Mouse (Mus musculus) fibroblast of lung, adult 2 months (primary cell): ENCODE results near the gene Zbtb8a.
A peak's percentile ranks its signal among the peaks of the same experiment; 100 is the strongest.
"Not testable (repeated sequence)": the region's sequence is repeated elsewhere in the genome, so short reads cannot be mapped to it uniquely, and the experiment has no call there.

Source experiments
- DNase-seq: peaks from one replicate; pipeline ENCODE4 v3.0.0-alpha.2; 2011; ENCODE audit warnings: low read depth

Zbtb8a gene

DNA sequence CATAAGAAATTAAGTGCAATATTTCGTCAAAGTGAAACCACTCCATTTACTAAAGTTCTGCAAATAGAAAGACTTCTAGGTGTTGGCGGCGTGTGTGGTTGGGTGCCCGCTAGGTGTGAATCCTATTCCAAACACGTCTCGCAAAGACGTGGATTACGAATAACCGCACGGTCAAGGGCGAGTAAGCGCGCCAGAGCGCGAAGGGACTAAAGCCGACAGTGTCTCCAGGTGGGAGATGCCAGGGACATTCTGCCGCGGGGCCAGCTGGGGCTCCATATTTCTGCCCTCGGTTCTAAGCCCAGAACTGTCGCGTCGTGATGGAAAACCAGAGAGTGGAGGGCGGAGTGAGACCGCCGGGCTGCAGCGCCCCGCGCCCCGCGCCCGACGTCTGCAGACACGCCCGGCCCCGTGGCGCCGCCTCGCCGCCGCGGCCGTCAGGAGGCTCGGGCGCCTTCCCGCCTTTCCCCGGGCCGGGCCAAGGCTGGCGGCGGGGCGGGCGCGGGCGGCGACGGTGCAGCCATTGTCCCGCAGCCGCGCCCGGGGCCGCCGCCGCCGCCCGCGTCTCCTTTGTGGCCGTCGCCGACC lies 863 bp downstream of the Zbtb8a start:
- DNase-seq: no peak

DNA sequence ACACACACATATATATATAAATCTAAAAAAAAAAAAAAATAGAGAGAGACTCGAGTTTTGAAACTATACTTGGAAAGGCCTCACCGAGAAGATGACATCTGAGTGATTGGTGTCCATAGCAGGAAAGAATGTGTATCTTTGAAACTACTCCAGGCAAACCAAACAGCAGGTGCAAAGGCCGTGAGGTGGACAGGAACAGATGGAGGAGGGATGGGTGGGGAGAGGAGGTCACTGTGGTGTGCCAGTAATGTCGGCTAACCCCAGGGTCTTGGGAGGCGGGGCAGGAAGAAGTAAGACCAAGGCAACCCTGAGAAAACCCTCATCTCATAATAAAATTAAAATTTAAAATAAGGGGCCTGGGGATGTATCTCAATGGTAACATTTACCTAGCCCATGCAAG lies 2.1 kb downstream of the Zbtb8a start:
- no peak for DNase-seq

- DNase-seq: no peak
These were observed 2.9 kb downstream of the Zbtb8a start for GRCm38 (mm10) chr4:129375000-129375399.

DNA sequence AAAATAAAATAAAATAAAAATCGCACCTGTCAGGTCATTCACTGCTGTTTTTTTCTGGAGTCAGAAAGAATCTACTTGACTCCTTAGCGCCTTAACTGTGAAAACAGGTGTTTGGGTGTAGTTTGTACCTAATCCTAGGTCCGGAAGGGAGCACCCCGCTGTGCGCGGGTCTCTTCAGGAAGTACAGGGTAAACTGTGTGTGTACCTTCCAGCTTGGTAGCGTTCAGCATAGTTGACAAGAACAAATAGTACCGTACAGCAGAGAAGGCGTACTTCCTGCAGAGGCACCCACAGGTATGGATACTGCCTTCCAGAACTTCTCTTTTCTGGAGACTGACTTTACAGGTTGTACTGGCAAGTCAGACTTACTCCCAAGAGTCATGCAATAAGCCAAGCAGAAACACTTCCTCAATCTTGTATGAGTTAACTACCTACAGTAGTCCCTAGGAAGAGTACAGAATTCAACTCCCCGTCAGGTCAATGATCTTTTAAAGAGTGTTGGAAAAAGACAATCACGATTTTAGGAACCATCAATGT lies 3.6 kb downstream of the Zbtb8a start:
- DNase-seq: no peak

DNA sequence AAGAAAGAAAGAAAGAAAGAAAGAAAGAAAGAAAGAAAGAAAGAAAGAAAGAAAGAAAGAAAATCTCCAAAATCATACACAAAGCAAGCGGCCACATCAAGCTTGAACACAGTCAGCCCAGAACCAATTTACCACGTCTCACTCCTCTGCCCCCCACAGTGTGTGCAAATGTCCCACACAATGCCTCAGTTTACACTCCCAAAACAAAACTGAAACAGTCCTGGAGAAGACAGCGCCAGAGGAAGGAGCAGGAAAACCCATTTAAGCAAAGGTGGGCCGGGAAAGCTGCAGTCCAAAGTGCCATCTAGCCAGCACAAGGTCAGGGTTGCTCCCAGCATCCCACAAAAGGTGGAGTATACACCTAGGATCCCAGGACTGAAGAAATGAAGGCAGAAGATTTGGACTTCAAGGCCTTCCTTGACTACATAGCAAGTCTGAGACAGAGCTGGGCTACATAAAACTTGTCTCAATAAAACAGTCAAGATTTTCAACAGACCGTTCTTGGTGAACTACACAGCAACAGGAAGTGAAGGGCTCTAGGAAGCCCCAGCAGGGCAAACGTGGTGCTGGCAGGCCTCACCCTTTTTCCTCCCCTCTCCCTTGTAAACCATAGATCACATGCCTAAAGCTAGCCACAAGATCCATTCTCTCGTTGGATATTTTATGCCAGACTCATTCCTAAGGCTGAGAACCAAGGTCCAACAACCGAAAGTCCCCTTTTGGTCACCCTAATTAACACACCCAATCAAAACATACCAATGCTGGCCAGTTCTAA lies 4.5 kb downstream of the Zbtb8a start:
- no peak for DNase-seq

- no peak for DNase-seq
These were observed 6.5 kb downstream of the Zbtb8a start for GRCm38 (mm10) chr4:129371391-129371790.

DNA sequence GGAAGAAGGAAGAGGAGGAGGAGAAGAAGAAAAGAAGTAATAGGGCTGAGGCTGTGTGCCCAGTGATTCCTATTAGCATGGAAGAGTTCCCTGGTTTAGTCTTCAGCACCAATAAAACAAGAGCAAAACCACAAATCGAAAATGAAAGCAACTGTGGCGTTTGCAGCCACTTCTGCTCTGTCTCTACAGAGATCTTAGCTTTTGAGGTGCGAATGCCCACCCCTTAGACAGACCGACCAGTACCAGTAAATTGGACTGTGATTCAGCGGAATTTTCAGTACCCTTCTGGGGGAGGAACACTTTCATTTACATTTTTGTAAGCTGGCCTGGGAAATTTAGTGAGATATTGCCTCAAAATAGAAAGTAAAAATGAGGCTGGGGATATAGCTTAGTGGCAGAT lies 12.7 kb downstream of the Zbtb8a start:
- no peak for DNase-seq

- no peak for DNase-seq
These were observed 13.5 kb downstream of the Zbtb8a start for GRCm38 (mm10) chr4:129364379-129364778.

GRCm38 (mm10) chr4:129363463-129363862 lies 14.5 kb downstream of the Zbtb8a start:
- DNase-seq: no peak

DNA sequence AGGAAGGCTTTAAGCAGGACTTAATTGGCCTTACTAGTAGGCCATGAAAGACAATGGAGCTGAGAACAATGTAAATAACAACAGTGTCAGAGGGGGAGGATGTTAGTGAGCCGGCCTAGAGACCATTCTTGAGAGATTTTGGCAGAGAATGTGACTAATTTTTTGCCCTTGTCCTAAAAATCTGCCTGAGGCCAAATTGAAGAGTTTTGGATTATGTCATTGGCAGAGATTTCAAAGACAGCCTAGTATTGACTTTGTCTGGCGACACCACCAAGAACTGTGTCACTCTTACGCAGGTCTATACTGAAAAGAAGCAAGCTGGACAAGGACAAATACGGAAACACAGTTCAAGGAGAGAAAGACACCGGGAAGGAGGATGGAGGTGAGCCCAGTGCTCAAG lies 15.1 kb downstream of the Zbtb8a start:
- DNase-seq: no peak

DNA sequence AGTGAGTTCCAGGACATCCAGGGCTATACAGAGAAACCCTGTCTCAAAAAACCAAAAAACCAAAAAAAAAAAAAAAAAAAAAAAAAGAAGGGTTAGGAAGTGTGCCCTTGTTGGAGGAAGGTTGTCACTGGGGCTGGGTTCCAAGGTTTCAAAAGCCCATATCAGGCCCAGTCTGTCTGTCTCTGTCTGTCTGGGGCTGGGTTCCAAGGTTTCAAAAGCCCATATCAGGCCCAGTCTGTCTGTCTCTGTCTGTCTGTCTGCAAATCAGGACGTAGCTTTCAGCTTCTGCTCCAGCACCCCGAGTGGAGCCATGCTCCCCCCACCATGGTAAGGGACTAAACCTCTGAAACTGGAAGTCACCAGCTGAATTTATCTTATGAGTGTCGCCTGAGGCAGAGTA lies 15.7 kb downstream of the Zbtb8a start:
- not testable (repeated sequence) for DNase-seq

GRCm38 (mm10) chr4:129357613-129358163 lies 20.2 kb downstream of the Zbtb8a start:
- no peak for DNase-seq

GRCm38 (mm10) chr4:129354236-129354635 lies 23.7 kb downstream of the Zbtb8a start:
- DNase-seq: no peak

DNA sequence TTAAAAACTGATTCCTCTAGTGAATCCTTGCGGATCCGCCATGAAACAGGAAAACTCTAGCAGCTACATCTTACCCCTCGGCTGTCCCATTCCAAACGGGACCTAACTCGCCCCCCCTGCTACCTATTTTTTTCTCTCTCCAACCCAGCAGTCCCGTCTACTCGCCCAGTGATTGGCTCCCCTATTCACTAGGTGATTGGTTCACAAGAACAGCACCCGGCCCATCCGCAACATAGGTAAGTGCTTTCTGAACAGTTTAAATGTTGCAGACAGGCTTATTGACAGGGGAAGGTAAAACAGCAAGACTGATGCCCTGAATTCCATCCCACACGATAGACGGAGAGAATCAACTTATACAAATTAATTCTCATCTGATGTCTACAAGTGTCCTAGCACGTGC lies 24.7 kb downstream of the Zbtb8a start:
- DNase-seq: no peak

DNA sequence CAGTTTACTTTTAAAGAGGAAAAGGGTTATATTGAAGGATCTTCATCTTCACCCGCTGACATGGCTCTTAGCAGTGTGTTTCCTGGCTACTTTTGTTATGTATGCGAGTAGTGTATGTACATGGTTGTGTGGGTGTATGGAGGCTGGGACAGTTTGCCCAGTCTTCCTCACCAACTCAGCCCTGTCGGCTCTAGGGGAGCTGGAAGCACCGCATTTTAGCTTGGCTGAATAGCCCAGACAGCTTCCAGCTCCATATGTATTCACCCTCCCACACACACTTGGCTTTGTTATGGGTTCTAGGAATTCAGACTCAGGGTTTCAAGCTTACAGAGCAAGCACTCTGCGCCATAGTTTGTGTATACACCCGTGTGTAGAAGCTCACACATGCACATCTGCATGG lies 26.8 kb downstream of the Zbtb8a start:
- no peak for DNase-seq

DNA sequence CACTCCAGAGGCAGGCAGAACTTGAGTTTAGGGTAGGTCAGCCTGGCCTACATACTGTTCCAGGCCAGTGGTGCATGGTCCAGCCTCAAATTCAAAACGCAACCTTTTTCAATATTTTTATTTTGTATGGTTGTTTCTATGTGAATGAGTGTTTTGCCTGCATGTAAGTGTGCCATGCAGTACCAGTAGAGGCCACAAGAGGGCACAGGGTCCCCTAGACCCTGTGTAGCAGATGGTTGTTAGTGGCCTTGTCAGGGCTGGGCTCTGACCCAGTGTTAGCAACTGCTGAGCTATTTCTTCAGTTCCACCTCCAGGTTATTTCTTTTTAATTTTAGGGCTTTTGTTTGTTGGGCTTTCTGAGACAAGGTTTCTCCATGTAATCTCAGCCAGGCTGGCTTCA lies 27.3 kb downstream of the Zbtb8a start:
- DNase-seq: peak; percentile 77

DNA sequence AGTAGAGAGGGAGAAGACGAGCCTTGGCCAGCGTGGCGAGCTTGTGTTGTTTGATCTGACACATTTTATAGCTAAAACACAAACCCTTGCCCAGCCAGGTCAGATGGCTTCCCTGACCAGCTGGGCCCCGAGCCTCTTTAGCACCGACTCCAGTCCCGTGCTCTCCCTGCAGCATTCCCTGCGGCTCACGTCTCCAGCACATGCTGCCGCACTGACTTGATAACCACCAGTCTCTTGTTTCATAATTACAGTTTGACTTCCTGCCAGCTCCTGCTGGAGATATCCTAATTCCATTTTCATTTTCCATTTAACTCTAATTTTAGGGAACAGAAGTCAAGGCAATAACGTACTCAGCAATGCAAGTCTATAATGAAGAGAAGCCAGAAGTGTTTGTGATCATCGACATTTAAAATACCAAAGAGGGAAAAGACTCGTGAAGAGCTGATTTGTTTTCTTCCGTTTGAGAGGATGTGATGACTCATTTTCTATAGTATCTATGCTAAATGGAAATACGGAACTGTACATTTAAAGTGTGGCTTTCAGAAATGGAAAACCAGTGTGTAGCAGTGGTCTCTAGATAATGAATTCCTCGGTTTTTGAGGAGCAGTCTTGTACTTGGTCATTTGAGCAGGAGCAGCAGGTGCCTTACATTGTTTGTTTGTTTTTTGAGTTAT lies 31.3 kb downstream of the Zbtb8a start:
- DNase-seq: no peak

DNA sequence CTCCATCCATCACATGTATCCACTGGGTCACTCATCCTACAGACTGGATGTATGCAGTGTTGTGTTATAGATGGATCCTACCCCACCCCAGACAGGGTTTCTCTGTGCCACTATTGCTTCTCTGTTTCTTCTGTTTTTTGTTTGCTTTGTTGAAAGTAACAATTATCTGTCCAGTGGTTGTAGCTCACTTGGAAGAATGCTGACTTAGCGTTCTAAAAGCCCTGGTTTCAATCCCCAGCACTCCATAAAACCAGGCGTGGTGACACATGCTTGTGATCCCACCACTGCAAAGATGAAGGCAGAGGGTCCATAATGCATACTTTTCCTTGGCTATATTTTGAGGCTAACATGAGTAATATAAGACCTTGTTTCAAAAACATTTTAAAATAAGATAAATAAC lies 35.2 kb downstream of the Zbtb8a start:
- DNase-seq: no peak

GRCm38 (mm10) chr4:129341888-129342287 lies 36.0 kb downstream of the Zbtb8a start:
- no peak for DNase-seq

DNA sequence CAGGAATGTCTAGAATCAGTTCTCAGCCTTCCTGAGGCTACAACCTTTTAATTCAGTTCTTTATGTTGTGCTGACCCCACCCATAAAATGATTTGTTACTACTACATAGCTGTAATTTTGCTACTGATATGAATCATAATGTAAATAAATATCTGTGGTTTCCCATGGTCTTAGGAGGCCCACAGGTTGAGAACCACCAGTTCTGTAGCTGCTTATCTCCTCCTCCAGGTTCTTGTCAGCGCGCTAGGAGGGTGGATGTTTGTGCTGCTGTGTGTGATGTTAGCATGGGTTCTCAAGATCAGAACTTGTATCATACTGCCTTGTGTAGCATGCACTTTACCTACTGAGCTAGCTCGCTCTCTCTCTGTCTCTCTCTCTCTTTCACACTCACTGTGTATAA lies 38.2 kb downstream of the Zbtb8a start:
- DNase-seq: no peak

DNA sequence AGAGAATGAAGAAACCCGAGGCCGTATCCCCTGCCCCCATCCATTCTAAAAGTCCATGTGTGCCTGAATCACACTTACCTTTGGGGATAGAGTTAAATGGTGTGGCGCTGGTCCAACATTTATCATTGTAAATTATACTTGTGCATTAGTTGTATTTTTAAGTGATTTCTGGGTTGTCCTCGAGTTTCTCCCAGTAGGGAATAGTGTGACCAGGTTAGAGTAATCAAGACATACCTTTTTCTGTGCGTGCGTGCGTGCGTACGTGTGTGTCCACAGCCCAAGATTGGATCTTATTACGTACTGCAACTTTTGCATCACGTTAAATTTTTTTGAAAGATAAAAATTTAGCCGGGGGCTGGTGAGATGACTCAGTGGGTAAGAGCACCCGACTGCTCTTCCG lies 41.6 kb downstream of the Zbtb8a start:
- no peak for DNase-seq

DNA sequence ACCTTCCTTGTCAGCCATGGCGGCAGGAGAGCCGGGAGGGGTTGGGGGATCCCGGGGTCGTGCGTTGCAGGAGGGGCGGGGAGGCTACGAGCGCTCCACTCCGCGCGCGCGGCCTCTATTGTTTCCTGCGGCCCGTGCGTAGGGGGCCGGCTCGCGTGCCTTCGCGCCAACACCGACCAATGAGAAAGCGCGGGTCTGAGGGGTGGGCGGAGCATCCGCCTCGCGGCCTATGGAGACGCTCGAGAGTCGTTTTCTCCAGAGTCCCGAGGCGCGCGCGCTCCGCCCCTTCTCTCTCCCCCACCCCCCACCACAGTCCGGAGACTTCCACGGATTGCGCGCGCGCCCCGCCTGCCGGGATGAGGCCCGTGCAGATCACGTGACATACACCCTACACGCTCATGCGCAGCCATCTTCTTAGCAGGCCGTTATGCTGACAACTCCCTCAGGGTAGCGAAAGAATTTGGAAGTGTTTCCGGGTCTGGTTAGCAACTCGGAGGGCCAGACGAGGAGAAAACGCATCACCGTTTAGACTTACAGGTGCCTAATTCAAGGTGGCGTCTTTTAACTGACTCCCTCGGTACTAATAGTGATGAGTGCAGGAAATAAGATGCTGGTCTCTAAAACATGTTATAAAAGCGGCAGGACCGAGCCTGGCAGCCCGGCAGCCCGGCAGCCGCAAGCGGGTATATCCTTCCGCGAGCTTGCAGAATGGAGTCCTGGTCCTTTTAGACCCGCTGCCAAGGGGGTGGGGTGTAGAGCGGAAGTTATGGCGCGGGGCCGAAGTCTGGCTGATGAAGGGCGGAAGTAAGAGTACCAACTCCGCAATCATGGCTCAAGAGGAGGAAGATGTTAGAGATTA lies 42.5 kb downstream of the Zbtb8a start, which contains the start of the genes Rbbp4 and Zbtb8os:
Gene Rbbp4 (minus strand): TSS at position 155 of the 859 bp plus-strand sequence.
Gene Zbtb8os (plus strand): TSS at position 480 of the 859 bp plus-strand sequence.
- DNase-seq: peak; percentile 94
